Mouse (Mus musculus) heart, adult 2 months (tissue): ENCODE measurements at regions not wholly inside any gene's neighbourhood (a gene's known extent, or its start where the extent isn't known, plus 50 kb on each side); places are given as distances from the start of the nearest gene placed in this dataset.

Source experiments
- DNase-seq, 2 experiments: peaks; one replicate each; pipeline ENCODE4 v3.0.0; 2021
- H3K27ac ChIP-seq: fragments of 200-600 bp; 2 replicates; pipeline ENCODE4 v1.8.1; 2022
- H3K27me3 ChIP-seq: fragments of 200-500 bp; 2 replicates; pipeline ENCODE4 v1.6.1; 2012; ENCODE audit warnings: mild to moderate bottlenecking, low read length, inconsistent platforms, mixed read lengths; ENCODE audit not compliant: control insufficient read depth, insufficient read depth
- H3K36me3 ChIP-seq: fragments of 200-500 bp; 2 replicates; pipeline ENCODE4 v1.6.1; 2012; ENCODE audit warnings: low read length, inconsistent platforms; ENCODE audit not compliant: control insufficient read depth, insufficient read depth
- H3K4me1 ChIP-seq: fragments of 200-500 bp; 2 replicates; pipeline ENCODE4 v1.6.1; 2011; ENCODE audit warnings: low read length; ENCODE audit not compliant: control insufficient read depth, insufficient read depth
- H3K4me3 ChIP-seq: fragments of 200-600 bp; 2 replicates; pipeline ENCODE4 v1.8.1; 2022
- H3K79me2 ChIP-seq: fragments of 200-500 bp; replicated peaks from 2 replicates; pipeline ENCODE4 v1.6.1; 2012; ENCODE audit warnings: mild to moderate bottlenecking, inconsistent platforms, low read length, moderate library complexity, mixed read lengths; ENCODE audit not compliant: control insufficient read depth, insufficient read depth
- H3K9ac ChIP-seq: fragments of 200-500 bp; 2 replicates; pipeline ENCODE4 v1.6.1; 2012; ENCODE audit warnings: low read depth, mild to moderate bottlenecking, control low read depth, inconsistent platforms, low read length, mixed read lengths
- CTCF ChIP-seq: fragments of 200-600 bp; IDR thresholded peaks from 2 replicates; pipeline ENCODE4 v1.8.1; 2022; ENCODE audit warnings: antibody characterized with exemption, mild to moderate bottlenecking, moderate library complexity
- EP300 ChIP-seq: fragments of 200-500 bp; IDR thresholded peaks from 2 replicates; pipeline ENCODE4 v1.6.1; 2011; ENCODE audit warnings: low read depth, low read length, control low read depth; ENCODE audit not compliant: insufficient read depth
- POLR2A ChIP-seq: fragments of 200-500 bp; IDR thresholded peaks from 2 replicates; pipeline ENCODE4 v1.6.1; 2011; ENCODE audit warnings: mild to moderate bottlenecking, low read depth, low read length, control low read depth; ENCODE audit not compliant: insufficient read depth
- WGBS: fragments of 180-500 bp; shearing (Covaris S2); methylation state at CpG from one replicate; pipeline ENCODE4 v1.1.7; 2018; 5-methylcytosine and 5-hydroxymethylcytosine counted together
- intact Hi-C: fragments of 180-260 bp; cut with DNase I; formaldehyde crosslinking; loops from one replicate; pipeline ENCODE4 v1.15.1; 2025

- Histone ChIP-seq H3K36me3 (no peaks in the 10 kb centered on the region), H3K79me2 (no peaks in the 10 kb centered on the region), H3K4me1 (no peaks in the 10 kb centered on the region), H3K27me3 (peaks cover 1% of the 10 kb centered on the region; the same call in 1 of the 2 replicates), H3K27ac (no peak overlapping the region), H3K4me3 (no peak overlapping the region), H3K9ac (no peak overlapping the region)
- TF ChIP-seq CTCF (no peak), EP300 (no peak), POLR2A (no peak)
- 69% methylated on average over 2 of the region's 2 CpGs for WGBS
- DNase-seq = no peak
- intact Hi-C loops = no loop called here
Observed at GRCm38 (mm10) chr12:77112133-77112532, 125.8 kb upstream of the Fut8 start.

GRCm38 (mm10) chr12:77107251-77107650, 130.7 kb upstream of the Fut8 start:
- intact Hi-C loops = no loop called here
- WGBS = 72% methylated on average over 3 of the region's 3 CpGs
- Histone ChIP-seq H3K27ac (no peak overlapping the region), H3K79me2 (no peaks in the 10 kb centered on the region), H3K9ac (no peak overlapping the region), H3K27me3 (peaks cover 1% of the 10 kb centered on the region; the same call in 1 of the 2 replicates), H3K4me1 (no peaks in the 10 kb centered on the region), H3K4me3 (no peak overlapping the region), H3K36me3 (no peaks in the 10 kb centered on the region)
- no peak for TF ChIP-seq EP300
- no peak for TF ChIP-seq CTCF
- TF ChIP-seq POLR2A = no peak
- no peak for DNase-seq

GRCm38 (mm10) chr12:77105887-77106600, 131.9 kb upstream of the Fut8 start:
- no peak overlapping the region for H3K27ac ChIP-seq
- DNase-seq = no peak
- no peak overlapping the region for H3K9ac ChIP-seq
- TF ChIP-seq EP300 (no peak), CTCF (no peak), POLR2A (no peak)
- intact Hi-C loops = no loop called here
- 61% methylated on average over 4 of the region's 4 CpGs for WGBS
- H3K27me3 ChIP-seq = peaks cover 1% of the 10 kb centered on the region; the same call in 1 of the 2 replicates
- no peak overlapping the region for H3K4me3 ChIP-seq
- no peaks in the 10 kb centered on the region for H3K4me1 ChIP-seq
- H3K36me3 ChIP-seq = no peaks in the 10 kb centered on the region
- H3K79me2 ChIP-seq = no peaks in the 10 kb centered on the region

GRCm38 (mm10) chr12:77100482-77100881, 137.4 kb upstream of the Fut8 start:
- no peaks in the 10 kb centered on the region for H3K79me2 ChIP-seq
- no peak for TF ChIP-seq EP300
- TF ChIP-seq POLR2A = no peak
- no peak for TF ChIP-seq CTCF
- H3K27me3 ChIP-seq = no peaks in the 10 kb centered on the region
- DNase-seq = no peak
- H3K36me3 ChIP-seq = no peaks in the 10 kb centered on the region
- H3K9ac ChIP-seq = no peak overlapping the region
- no peaks in the 10 kb centered on the region for H3K4me1 ChIP-seq
- no peak overlapping the region for H3K27ac ChIP-seq
- 81% methylated on average over 2 of the region's 2 CpGs for WGBS
- H3K4me3 ChIP-seq = no peak overlapping the region
- intact Hi-C loops = no loop called here

GRCm38 (mm10) chr12:77099521-77099920, 137.5 kb upstream of the Max start:
- intact Hi-C loops = no loop called here
- no peak overlapping the region for H3K27ac ChIP-seq
- no peak for DNase-seq

GRCm38 (mm10) chr12:77098821-77099220, 136.8 kb upstream of the Max start:
- Histone ChIP-seq H3K36me3 (no peaks in the 10 kb centered on the region), H3K4me3 (no peak overlapping the region), H3K27me3 (no peaks in the 10 kb centered on the region), H3K27ac (no peak overlapping the region), H3K9ac (no peak overlapping the region), H3K79me2 (no peaks in the 10 kb centered on the region), H3K4me1 (no peaks in the 10 kb centered on the region)
- TF ChIP-seq POLR2A = no peak
- no peak for TF ChIP-seq CTCF
- TF ChIP-seq EP300 = no peak
- WGBS = 90% methylated on average over 4 of the region's 4 CpGs
- intact Hi-C loops = no loop called here
- DNase-seq = no peak

More at GRCm38 (mm10) chr12:77099521-77099920, 137.5 kb upstream of the Max start:
- WGBS = 85% methylated on average over 5 of the region's 5 CpGs
- H3K27me3 ChIP-seq = no peaks in the 10 kb centered on the region
- no peak for TF ChIP-seq POLR2A
- TF ChIP-seq CTCF = no peak
- TF ChIP-seq EP300 = no peak
- H3K79me2 ChIP-seq = no peaks in the 10 kb centered on the region
- H3K4me3 ChIP-seq = no peak overlapping the region
- no peaks in the 10 kb centered on the region for H3K4me1 ChIP-seq
- H3K9ac ChIP-seq = no peak overlapping the region
- H3K36me3 ChIP-seq = no peaks in the 10 kb centered on the region
